Mouse (Mus musculus) left cerebral cortex, adult 9 months (tissue): ENCODE results near the gene Ppl.

ENCODE experiments used
- DNase-seq, 2 experiments: peaks; one replicate each; pipeline ENCODE4 v3.0.0; 2022; ENCODE audit warnings: low spot score in 2 of 2

Gene Ppl

GRCm38 (mm10) chr16:5036649-5037234 is 95.5 kb downstream of the Ppl start:
- DNase-seq, result no peak
